Mouse (Mus musculus) monocyte, adult 2 months (primary cell): ENCODE results near the gene Dock8.
A peak's percentile ranks its signal among the peaks of the same experiment; 100 is the strongest.

ENCODE experiments used
- DNase-seq, 2 experiments: peaks; one replicate each; pipeline ENCODE4 v3.0.0; 2022; ENCODE audit warnings: low spot score in 2 of 2, low read depth in 1 of 2

Dock8 gene

DNA sequence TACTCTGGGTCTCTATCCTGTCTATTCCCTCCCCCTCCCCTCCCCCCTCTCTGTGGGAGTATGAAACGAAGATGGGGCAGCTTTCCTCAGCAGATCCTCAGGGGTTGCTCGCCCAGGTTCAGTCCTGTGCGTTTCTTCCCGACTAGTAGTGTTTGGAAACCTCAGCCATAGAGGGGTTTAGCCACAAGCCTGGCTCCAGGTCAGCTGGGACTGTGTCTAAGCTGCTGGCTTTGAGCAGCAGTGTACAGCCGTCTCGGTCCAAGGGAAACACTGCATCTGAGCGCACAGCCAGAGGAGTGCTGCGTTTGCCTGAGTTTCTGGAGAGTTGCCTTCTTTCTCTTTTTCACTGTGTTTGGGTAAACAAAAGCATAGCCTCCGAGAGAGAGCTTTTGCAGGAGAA lies 61.0 kb downstream of the Dock8 start:
- no peak for DNase-seq

DNA sequence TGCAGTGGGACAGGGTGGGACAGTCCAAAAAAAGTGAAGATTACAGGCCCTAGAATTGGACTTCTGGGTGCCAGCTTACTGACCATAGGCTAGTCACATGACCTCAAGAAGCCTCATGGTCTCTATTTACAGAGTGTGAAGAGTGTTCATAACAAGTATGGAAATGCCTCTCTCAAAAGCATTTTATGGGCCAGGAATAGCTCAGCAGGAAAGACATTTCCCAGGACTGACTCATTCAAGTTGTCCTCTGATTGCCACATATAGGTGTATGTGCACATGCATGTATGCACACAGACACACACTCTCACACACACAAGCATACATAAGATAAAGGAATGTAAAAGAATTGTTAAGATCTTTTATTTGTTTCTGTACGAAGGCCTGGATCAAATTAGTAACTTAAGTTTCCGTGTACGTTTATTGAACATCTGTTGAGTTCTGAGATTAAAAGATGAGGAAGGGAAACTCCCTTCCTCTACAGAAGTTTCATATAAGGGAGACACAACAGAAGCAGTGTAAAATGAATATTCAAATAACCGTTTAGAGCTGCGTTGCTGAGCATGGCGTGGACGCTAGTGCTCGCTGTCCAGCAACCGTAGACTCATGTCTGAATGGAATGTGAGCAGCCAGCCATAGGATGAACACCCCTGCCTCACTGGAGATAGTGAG lies 63.0 kb downstream of the Dock8 start:
- no peak for DNase-seq

DNA sequence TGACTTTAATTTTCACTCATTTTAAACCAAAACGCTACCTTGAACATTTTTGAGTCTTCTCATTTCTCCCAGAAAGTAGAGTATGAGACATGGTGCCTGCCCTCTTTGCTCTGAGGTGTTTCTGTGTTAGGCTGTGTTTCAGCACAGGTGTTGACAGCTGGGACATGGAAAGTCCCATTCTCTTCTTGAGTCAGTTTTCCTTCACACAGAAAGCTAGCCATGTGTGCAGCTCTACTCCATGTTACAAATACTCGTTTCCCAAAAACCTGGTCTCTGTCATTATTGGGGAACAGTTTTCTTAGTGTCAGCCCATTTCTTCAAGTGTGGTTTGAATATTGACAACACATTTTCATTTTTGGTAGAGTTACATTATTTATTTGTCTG lies 63.5 kb downstream of the Dock8 start:
- DNase-seq, result no peak

DNA sequence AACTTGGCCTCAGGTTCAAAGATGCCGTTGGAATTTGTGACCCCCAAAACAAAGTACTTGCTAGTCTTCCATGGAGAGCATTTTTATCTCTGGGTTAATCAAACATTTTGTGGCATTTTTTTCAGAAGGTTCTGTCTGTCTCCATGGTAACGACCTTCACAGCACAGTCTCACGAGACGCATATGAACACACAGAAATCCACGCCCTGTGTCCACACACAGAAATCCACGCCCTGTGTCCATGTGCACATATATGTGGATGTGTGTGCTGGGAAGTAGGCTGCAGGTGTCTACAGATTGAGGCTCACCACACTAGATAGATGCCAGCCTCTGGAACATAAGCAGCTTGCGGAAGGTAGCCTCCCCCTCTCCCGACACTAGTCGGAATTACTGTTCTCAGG lies 66.9 kb downstream of the Dock8 start:
- no peak for DNase-seq

DNA sequence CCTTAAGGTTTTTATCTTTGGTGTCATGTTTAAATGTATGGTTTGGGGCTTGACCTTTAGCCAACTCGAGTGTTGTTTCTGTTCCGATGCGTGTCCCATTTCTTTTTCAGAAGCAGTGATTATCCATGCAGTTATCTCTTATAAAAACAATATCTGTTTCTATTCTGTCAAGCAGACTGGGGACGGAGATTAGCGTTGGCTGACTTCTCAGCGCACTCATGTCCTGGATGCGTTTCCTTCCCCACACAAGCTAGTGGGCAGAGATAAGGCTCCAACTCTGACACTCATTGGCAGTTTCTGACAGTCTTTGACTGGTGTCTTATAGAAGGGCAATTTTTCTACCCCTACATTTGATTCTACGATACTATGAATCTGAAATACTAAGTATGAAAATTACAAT lies 69.2 kb downstream of the Dock8 start:
- no peak for DNase-seq

DNA sequence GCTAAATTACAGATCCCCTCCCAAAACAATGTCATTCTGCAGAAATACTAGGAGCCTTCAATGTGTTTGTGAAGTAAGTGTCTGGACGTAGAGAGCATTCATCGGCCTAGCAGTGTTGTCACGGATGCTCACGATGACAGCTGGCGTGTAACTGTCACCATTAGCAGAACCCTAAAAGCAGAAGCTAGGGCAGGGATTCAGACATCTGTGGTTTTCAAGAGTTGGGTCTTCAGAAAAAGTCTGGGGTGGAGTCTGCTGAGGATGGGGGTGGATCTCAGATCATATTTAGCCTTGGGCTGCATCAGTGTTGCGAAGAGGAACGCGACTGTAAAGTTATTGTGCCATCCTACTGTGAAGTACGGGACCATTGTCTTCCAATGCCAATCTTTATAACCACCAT lies 73.2 kb downstream of the Dock8 start:
- peak in 1 of 2 experiments; percentile 14 for DNase-seq

DNA sequence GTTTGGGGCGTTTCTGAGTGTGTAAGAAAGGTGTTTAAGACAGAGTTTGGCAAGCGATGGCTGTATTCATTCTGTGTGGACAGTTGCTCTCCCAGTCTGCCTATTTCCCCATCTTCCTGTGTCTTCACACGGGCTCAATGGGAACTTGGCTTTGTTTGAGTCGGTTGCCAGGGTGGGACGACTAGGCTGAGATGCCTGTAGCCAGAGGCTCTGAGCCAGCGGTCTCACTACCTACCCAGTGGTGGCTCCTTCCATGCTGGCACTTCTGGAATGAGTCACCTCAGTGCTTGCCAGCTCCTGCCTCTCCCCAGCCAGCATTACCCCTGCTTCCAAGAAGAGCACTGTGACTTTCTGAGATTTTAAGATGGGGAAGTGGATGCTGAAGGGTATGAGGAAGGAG lies 75.4 kb downstream of the Dock8 start:
- DNase-seq, result peak; percentile 39 to 45

DNA sequence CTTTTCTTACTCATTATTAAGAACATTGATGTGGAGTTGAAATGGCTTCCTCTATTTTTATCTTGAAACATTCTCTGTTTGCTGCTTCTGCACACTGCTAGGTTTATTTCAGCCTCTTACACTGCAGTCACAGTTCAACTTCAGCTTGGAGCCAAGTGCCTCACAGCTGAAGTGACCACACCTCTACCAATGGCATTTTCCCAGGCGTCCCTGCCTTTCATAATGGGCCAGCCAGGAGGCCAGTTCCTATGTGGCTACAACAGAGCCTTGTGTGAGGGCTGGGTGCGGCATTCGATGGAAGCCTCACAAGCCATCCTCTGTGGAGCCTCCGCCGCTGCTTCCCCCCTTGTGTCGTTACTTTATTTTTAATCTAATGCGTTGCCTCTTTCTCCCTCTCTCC lies 78.3 kb downstream of the Dock8 start:
- DNase-seq, result no peak

DNA sequence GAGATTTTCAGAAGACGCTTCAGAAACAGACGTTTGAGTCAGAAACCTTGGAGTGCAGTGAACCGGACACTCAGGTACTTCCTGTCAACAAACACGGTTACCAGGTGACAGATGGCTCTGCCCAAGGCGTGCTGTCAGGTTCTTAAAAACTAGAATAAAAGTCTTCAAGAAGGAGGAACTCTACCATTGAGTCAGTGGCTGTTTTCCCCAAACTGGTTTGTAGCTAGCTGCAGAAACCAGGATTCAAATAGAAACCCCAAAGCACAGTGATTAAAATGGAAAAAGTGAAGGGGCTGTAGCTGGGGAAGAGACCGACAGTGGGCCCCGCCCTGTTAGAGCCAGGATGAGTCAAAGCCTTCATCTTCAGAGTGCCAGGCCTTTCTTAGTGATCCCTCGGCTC lies 78.8 kb downstream of the Dock8 start:
- DNase-seq, result no peak

DNA sequence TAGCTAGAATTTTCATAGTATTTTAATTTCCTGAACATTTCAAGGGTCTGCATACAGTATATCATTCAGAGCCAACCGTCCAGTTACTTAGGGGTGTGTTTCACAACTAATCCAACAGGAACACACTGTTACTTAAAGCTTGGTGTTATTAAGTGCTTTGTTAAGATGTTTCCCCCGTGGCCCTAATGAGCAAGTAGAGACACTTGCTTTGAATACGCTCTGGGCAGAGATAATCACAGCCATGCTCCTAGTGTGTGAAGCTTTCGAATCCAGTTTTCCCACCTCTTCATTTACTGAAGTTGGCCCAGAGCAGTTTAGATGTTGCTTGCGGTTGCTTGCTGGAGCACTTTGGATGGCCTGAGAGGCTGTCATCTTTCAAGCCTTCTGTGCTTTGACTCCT lies 80.8 kb downstream of the Dock8 start:
- DNase-seq, result no peak

DNA sequence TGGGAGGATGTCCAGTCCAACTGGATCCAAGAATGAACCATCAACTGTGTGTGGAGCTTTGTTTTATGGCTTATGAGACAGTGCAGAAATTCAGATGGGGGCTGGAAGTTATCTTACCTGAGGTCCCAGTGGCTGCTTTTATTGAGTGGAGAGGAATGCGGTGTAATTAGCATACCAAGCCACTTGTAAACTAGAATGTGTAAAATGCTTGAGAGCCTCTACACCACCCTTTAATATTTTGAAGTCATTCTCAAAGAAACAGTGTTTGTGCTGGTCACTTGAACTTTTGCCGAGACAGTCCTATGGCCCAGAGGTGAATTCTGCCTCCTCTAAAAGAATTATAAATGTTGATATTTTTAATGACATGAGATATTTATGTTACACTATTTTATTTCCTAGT lies 83.5 kb downstream of the Dock8 start:
- DNase-seq, result no peak

DNA sequence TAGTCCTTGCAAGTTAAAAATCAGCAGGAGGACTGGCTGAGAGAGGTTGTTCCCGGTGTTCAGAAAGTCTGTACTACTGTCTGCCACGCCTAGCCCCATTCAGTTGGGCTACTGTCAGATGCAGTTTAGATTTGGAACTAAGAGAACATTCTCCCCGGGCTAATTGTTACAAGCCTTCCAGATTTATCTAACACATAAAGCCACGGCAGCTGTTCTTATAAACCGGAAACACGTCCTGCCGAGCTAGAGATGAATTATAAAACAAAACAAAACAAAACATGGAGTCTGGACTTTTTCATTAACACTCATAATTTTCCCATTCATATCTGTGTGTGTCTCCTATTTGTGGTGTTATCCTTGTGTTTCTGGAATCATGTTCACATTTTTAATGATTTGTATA lies 87.8 kb downstream of the Dock8 start:
- DNase-seq, result no peak

DNA sequence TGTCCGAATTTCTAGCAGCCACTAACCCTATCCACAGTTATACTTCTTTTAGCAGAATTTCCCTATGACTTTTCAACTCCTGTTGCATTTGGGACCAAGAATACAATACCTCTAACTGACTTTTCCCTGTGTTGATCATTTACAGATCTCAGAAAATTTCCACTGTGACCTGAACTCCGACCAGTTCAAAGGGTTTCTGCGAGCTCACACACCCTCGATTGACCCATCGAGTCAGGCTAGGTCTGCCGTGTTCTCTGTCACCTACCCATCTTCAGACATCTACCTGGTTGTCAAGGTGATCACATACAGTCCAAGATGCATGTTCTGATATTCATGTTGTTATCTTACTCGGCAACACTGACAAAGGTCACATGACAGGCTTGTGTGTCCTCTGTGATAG lies 90.4 kb downstream of the Dock8 start:
- no peak for DNase-seq

DNA sequence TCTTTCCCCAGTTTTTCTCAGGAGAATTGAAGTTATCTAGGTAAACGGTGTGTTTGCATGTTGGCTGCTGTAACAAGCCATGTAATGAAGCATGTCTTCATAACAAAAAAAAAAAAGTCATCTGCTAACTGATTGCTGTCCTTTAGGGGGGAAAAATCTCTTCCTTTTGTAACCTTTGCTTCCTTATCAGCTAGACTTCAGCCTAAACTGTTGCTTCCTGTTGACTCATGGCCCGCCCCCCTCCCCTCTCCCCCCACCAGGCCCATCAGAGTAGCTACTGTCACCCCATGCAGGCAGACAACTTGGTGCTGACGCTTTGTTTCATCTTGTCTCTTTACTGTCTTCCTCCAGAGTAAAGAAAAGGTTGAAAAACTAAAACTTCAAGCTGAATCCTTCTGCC lies 95.8 kb downstream of the Dock8 start:
- no peak for DNase-seq

DNA sequence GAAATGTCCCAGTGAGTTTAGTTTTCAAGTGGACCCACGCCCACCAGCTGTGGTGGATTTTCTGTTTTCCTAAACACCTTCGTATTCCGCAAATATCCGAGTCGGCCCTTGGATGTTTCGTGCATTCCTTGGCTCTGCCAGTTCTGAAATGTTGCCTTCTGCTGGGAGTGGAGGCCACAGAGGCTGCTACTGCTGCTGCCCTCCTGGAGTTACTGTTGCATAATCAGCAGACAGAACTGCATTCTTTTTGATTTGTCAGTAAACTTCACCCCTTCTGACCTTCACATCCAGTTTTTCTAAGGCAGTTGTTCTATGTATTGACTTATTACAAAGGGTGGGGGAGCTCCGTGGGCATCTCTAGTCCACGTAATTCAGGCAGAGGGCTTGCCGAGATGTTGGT lies 97.0 kb downstream of the Dock8 start:
- no peak for DNase-seq

DNA sequence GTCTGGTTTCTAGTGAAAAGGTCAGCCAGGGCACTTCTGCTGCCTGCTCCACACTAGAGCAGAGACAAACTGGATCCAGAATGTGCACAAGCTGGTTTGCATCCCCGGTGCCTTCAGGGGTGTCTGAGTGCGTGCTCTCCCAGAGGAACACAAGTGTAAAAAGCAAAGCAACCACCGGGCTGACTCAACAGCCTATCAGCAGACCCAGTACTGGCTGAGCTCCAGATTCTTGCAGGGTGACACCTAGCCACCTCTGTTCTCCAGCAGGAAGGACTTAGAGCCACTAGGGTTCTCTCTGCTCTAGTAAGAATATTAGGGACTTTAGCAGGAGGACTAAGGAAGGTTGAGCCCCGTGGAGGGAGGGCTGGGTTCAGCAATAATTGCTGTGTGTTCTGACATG lies 97.7 kb downstream of the Dock8 start:
- DNase-seq, result no peak

DNA sequence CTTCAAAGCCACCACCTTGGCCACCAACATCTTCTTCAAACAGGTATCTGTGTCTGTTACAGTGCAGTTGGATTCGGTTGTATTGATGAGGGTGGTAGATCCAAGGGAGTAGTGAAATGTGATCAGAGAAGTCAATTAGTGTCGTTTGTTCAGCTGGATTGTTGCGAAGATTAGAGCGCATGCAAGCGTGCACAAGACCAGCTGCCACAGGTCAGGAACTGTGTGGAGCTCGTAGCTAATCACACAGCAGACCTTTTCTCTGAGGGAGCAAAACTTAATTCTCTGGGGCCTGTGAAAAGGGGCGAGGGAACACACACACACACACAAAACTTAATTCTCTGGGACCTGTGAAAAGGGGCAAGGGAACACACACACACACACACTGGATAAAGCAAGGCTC lies 98.2 kb downstream of the Dock8 start:
- no peak for DNase-seq

DNA sequence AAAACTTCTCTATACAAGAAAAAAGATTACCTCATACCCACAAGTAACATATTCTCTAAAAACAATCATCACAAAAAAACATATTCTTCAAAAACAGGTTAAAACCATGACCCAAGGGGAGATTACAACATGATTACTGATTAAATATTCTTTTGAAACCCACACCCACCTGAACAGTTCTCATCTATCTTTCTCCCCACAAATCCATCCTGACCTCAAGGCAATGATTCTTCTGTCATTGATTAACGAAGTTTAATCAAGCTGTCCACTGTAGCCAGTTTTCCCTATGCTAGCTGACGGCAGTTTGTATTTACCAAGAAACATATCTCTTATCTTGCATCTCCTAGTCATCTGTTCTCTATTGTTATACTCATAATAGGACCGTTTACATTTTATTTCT lies 98.6 kb downstream of the Dock8 start:
- no peak for DNase-seq

DNA sequence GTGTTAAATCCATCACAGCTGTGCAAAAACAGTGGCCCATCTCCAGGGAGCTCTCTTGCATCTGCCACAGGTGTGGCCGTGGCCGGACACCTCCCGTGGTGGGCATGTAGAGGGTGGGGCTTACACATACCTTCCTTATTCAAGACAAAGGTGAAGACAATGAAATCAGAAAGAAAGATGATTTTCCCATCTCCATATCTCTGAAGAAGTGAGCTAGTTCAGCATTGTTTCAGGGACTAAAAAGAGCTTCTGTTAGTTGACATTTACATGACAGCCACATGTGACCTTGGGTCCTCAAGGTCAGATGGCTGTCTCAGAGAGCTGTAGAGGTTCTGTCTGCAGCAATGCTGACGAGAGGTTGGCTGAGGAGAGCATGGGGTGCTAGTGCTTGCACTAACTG lies 99.6 kb downstream of the Dock8 start:
- DNase-seq, result no peak

DNA sequence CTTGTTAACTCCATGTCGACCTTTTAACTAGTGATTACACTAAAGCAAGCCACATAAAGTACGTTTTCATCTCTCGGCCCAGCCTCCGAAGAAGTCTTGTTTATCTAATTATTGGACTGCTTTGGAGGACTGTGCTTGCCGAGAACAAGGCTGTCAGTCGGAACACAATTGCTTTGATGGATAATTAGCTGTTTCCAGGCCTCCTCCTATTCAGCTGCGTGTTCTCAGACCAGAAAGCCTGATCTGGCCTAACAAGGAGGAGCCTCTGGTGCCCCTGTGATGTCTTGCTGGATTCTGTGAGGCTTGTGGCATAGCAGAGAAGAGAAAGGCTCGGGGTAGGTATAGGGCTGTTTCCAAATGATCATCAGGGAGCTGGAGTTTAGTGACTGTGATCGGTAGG lies 106.3 kb downstream of the Dock8 start:
- DNase-seq, result no peak

DNA sequence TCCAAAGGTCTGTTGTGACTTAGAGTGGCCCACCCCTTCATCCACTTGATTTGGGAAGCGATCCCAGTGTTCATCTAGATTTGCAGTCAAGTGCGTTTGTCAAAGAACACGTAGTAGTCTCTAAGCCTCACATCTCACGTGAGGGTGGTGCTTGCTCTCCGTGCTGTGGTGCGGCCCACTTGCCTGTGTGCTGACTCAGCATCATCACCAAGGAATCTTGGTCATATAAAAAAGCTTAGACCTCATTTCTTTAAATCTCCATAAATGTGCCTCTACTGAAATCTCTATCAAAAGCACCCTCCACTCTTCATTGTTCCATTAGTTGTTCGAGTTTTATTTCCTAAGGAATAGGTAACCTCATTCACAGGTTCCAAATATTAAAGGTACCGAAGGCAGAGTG lies 107.0 kb downstream of the Dock8 start:
- DNase-seq, result no peak

DNA sequence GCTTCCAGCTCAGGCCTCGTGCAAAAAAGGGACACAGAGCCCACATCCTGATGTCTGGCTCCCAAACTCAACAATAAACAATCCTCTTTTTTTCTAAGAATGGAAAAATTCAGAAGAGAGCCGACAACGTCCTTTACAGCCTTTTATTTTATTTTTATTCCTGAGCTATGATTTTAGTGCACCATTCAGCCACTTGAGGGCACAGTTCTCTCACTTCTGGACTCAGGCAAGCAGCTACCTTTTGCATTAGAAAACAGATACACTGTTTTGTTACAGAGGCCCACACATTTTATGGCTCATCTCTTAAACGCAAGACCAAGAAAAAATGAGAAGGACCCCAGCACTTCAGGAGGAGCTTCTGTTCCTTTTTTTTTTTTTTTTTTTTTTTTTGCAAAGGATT lies 108.1 kb downstream of the Dock8 start:
- DNase-seq, result no peak

DNA sequence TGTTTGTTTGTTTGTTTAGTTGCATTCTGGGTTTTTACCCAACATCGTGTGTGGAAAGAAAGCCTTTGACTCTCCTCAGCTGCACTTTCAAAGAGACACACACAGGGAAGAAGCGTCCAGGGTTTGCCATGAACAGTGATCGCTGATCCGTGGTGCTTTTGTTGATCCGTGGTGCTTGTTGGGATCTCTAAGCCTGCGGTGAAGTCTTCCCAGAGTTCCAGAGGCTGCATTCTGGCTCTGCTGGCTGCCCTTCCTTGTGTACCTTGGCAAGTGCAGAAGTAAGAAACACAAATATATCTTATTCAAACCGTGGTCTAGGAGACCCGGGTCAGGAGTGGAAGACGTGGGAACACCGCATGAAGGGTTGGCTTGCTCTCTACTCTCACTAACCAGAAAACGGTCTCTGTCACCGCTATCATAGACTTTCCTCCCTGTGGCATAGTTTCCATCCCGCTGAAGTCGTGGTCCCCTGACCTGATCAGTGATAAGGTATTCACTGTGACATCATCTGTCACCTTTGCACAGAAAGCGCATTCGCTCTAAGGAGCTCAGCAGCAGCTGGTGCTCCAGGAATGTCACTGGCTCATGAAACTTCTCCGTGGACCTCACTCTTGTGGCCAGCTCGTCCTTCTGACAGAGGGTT lies 112.4 kb downstream of the Dock8 start:
- no peak for DNase-seq
